Mouse (Mus musculus) limb, embryonic 14.5 days (tissue): Measurements from ENCODE around the gene Actr1a. TPM values are rescaled to one million over a fixed set of nuclear protein-coding genes. Genes with fewer than 3 reads are reported as not detected.
A peak's percentile ranks its signal among the peaks of the same experiment; 100 is the strongest.

Experiments used
- ATAC-seq: fragments of 200-750 bp; cut with Nextera tagmentation; 2 replicates; pipeline ENCODE4 v1.8.0; 2017; ENCODE audit warnings: low read depth, moderate number of reproducible peaks, moderate TSS enrichment; ENCODE audit not compliant: low FRiP score
- DNase-seq: peaks from one replicate; pipeline ENCODE4 v3.0.0-alpha.2; 2015; ENCODE audit warnings: low spot score
- H3K27ac ChIP-seq: fragments of 300-500 bp; sonication (generic); replicated peaks from 2 replicates; pipeline ENCODE4 v1.5.1; 2014; ENCODE audit warnings: low read depth, mild to moderate bottlenecking, low read length, moderate library complexity, mixed read lengths
- H3K27me3 ChIP-seq: fragments of 300-500 bp; sonication (generic); 2 replicates; pipeline ENCODE4 v1.6.1; 2014; ENCODE audit warnings: low read length, mixed read lengths; ENCODE audit not compliant: control insufficient read depth, insufficient read depth
- H3K36me3 ChIP-seq: fragments of 300-500 bp; sonication (generic); 2 replicates; pipeline ENCODE4 v1.6.1; 2014; ENCODE audit warnings: mild to moderate bottlenecking, low read length, moderate library complexity, mixed read lengths; ENCODE audit not compliant: control insufficient read depth, insufficient read depth
- H3K4me1 ChIP-seq: fragments of 300-500 bp; sonication (generic); 2 replicates; pipeline ENCODE4 v1.6.1; 2014; ENCODE audit warnings: antibody characterized with exemption, low read length, mixed read lengths; ENCODE audit not compliant: control insufficient read depth, insufficient read depth
- H3K4me2 ChIP-seq: fragments of 300-500 bp; sonication (generic); replicated peaks from 2 replicates; pipeline ENCODE4 v1.6.1; 2014; ENCODE audit warnings: low read depth, mild to moderate bottlenecking, low read length, moderate library complexity; ENCODE audit not compliant: severe bottlenecking
- H3K4me3 ChIP-seq: fragments of 300-500 bp; sonication (generic); replicated peaks from 2 replicates; pipeline ENCODE4 v1.5.1; 2014; ENCODE audit warnings: low read length
- H3K9ac ChIP-seq: fragments of 300-500 bp; sonication (generic); 2 replicates; pipeline ENCODE4 v1.6.1; 2014; ENCODE audit warnings: mild to moderate bottlenecking, low read depth, low read length, moderate library complexity; ENCODE audit not compliant: severe bottlenecking
- H3K9me3 ChIP-seq: fragments of 300-500 bp; sonication (generic); 2 replicates; pipeline ENCODE4 v1.6.1; 2016; ENCODE audit warnings: low read length; ENCODE audit not compliant: control insufficient read depth
- POLR2A ChIP-seq: fragments of 200-500 bp; IDR thresholded peaks from 2 replicates; pipeline ENCODE4 v1.8.0; 2012; ENCODE audit warnings: inconsistent platforms, mild to moderate bottlenecking, moderate library complexity, borderline replicate concordance; ENCODE audit not compliant: insufficient read depth, insufficient read length; ENCODE audit errors: extremely low read depth
- WGBS: fragments of 180-500 bp; shearing (Covaris S2); extraction: QIAGEN DNeasy Blood & Tissue Kit; methylation state at CpG from one replicate; pipeline ENCODE4 v1.1.7; 2014; 5-methylcytosine and 5-hydroxymethylcytosine counted together
- polyA plus RNA-seq, 2 experiments: library from polyadenylated mRNA; depleted of rRNA in 1 of 2; stranded (reverse) in 1 of 2; unstranded in 1 of 2; fragments of >200 nt; fragmentation: Nextera tagmentation in 1 of 2; extraction: Ambion mirVana in 1 of 2; gene quantifications; 2 replicates each; pipeline versions ENCODE4 v1.2.1 to v1.2.3; 2012 to 2014

The Actr1a gene
- polyA plus RNA-seq, 2 experiments = 96.2 to 152 TPM

DNA sequence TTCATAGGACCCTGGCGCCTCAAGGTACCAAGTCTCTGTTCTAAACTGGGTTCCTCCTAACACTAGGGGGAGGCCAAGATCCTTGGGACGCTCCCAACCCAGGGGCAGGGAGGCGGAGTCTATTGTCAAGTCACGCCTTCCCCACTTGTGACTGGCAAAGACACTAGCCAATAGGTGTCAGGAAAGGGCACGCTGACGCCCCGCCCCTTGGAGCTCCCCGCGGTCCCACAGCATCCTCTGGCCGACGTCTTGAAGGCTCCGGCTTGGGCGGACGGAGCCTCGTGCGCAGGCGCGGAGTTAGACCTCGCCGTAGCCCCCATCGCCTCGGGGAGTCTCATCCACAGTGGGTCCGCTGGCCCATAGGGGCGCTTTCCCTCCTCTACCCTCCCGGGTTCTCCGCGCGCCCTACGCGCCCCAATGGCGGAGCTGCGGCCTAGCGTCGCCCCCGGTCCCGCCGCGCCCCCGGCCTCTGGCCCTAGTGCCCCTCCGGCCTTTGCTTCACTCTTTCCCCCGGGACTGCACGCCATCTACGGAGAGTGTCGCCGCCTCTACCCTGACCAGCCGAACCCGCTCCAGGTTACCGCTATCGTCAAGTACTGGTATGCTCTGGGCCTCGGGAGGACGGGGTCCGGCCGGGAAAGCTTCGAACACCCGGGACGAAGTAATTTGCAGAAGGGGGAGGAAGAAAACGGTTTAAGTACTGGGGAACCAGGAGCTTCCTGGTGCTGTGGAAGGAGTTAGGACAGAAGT lies 1.3 kb upstream of the Actr1a start, which contains the start of gene Sufu:
Sufu (plus strand) TSS at position 211 of the 750 bp plus-strand sequence.
- peak; percentile 83 for TF ChIP-seq POLR2A
- peak; percentile 90 for ATAC-seq
- peak within 1 kb of the TSS; percentile 77 for H3K9ac ChIP-seq
- H3K4me2 ChIP-seq = peak within 1 kb of the TSS; percentile 79
- peaks cover 9% of the 10 kb centered on the region for H3K36me3 ChIP-seq
- peak; percentile 98 for DNase-seq
- peak within 1 kb of the TSS; percentile 82 for H3K27ac ChIP-seq
- no peaks in the 10 kb centered on the region for H3K27me3 ChIP-seq
- no peaks in the 10 kb centered on the region for H3K9me3 ChIP-seq
- peaks cover 38% of the 10 kb centered on the region for H3K4me1 ChIP-seq
- H3K4me3 ChIP-seq = peak within 1 kb of the TSS; percentile 68
- 1% methylated on average over 50 of the region's 57 CpGs for WGBS

DNA sequence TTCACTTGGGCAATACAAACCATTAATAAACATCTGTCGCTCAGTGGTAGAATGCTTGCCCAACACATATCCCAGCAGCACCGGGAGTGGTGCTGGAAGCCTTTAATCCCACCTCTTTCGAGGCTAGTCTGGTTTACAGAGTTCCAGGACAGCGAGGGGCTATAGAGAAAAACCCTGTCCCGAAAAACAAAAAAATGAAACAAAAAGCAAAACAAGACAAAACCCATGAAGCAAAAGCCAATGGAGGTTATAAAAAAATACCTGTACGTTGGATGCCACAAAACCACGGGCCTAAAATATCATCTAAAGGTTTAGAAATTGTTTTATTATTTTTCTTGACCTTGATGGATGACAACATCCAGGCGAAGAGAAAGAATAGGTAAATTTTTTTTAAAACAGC lies 561 bp upstream of the Actr1a start:
- TF ChIP-seq POLR2A = no peak
- Histone ChIP-seq H3K36me3 (peaks cover 5% of the 10 kb centered on the region), H3K4me2 (peak overlapping the region; percentile 57), H3K4me3 (peak overlapping the region; percentile 68), H3K4me1 (peaks cover 38% of the 10 kb centered on the region), H3K27me3 (no peaks in the 10 kb centered on the region), H3K9ac (no peak overlapping the region), H3K27ac (no peak overlapping the region), H3K9me3 (no peaks in the 10 kb centered on the region)
- no peak for DNase-seq
- 9% methylated on average over 8 of the region's 8 CpGs for WGBS
- no peak for ATAC-seq

DNA sequence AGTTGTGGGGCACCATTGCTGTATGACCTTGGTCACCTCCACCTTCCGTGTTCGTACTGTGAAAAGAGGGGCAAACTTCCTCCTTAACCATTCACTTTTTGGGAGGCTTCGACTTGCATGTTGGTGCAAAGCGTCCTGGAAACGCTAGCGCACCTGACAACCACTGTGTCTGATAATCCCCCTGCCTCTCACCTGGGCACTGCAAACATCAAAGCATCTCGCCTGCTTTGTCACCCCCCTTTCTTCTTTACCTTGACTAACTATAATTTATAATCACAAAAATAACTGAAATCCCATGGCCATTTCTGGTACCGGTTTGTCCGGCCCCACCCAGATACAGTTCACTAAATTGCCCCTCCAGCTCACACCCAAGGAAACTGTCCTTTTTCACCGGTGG lies 838 bp downstream of the Actr1a start:
- Histone ChIP-seq H3K4me3 (peak overlapping the region; percentile 68), H3K36me3 (0 out of 2 replicates have a peak, but pooled peaks cover 9% of the 10 kb centered on the region), H3K4me2 (peak overlapping the region; percentile 89), H3K4me1 (peaks cover 34% of the 10 kb centered on the region), H3K27me3 (no peaks in the 10 kb centered on the region), H3K9ac (peak overlapping the region; percentile 73), H3K9me3 (no peaks in the 10 kb centered on the region), H3K27ac (no peak overlapping the region)
- DNase-seq (no peak), ATAC-seq (no peak)
- TF ChIP-seq POLR2A = no peak
- WGBS = 6% methylated on average over 10 of the region's 10 CpGs

DNA sequence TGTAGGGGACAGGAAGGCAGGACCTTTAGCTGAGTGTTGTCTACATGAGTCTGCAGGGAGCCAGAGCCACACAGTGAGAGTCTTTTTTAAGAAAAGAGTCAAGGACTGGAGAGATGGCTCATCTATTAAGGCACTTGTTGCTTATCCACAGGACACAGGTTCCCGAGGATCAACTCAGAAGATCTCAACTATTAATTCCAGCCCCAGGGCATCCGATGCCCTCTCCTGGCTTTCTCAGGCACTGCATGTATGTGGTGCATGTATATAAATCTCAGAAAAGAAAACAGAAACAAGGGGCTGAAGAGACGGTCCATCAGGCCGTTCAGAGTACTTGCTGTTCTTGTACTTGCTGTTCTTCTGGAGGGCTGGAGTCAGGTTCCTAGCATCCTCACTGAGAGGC lies 3.5 kb downstream of the Actr1a start:
- H3K27ac ChIP-seq = no peak overlapping the region
- H3K4me2 ChIP-seq = no peak overlapping the region
- H3K36me3 ChIP-seq = peaks cover 11% of the 10 kb centered on the region
- no peak for TF ChIP-seq POLR2A
- H3K9me3 ChIP-seq = no peaks in the 10 kb centered on the region
- H3K4me1 ChIP-seq = peaks cover 14% of the 10 kb centered on the region
- ATAC-seq (no peak), DNase-seq (no peak)
- WGBS = 46% methylated on average over 4 of the region's 4 CpGs
- H3K27me3 ChIP-seq = no peaks in the 10 kb centered on the region
- no peak overlapping the region for H3K4me3 ChIP-seq
- H3K9ac ChIP-seq = no peak overlapping the region

DNA sequence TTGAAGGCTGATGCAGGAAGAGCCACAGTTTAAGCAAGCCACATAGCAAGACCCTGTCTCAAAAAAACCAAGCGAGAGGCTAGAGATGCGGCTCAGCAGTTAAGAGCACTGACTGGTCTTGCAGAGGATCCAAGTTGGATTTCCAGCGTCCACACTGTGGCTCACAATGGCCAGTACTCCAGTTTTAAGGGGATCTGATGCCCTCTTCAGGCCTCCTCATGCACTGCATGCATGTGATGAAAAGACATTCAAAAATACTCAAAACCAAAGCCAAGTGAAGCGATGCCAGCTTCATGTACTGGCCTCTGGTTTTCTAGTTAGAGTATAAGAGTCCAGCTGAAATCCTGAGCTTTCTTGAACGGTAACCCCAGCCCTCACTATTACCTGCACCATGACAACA lies 5.7 kb downstream of the Actr1a start:
- Histone ChIP-seq H3K27me3 (no peaks in the 10 kb centered on the region), H3K9ac (no peak overlapping the region), H3K4me2 (no peak overlapping the region), H3K36me3 (peaks cover 28% of the 10 kb centered on the region), H3K4me1 (peaks cover 11% of the 10 kb centered on the region), H3K27ac (no peak overlapping the region), H3K4me3 (no peak overlapping the region), H3K9me3 (no peaks in the 10 kb centered on the region)
- 86% methylated on average over 5 of the region's 5 CpGs for WGBS
- DNase-seq = no peak
- TF ChIP-seq POLR2A = no peak
- ATAC-seq = no peak
